Mouse (Mus musculus) brain, embryonic 14.5 days (tissue): ENCODE results near the gene Lrrc32.

ENCODE experiments used
- CTCF ChIP-seq: fragments of 200-500 bp; IDR thresholded peaks from 2 replicates; pipeline ENCODE4 v1.5.1; 2012; ENCODE audit warnings: inconsistent platforms, mild to moderate bottlenecking, moderate library complexity, borderline replicate concordance; ENCODE audit not compliant: insufficient read depth, insufficient read length; ENCODE audit errors: extremely low read depth
- POLR2A ChIP-seq: fragments of 200-500 bp; IDR thresholded peaks from 2 replicates; pipeline ENCODE4 v1.6.1; 2012; ENCODE audit warnings: mild to moderate bottlenecking, inconsistent platforms, borderline replicate concordance; ENCODE audit not compliant: poor library complexity, insufficient read depth, insufficient read length, severe bottlenecking; ENCODE audit errors: extremely low read depth

DNA sequence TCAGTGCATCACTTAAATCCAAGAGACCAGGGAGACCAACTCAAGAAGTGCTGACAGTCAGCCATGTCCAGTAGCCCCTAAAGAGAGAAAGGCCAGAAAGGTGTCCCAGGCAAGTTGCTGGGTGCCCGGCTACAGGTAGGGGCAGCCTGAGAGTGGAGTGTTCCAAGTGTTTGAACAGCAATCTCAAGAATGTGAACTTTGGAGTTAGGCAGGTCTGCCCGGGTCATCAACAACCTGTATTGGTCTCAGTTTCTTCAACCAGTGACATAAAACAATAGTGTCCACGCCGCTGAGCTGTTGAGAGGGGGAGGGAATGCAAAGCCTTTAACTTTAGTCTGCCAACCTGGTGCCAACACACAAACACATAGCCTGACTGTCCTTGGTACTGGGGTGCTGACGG is 52.5 kb downstream of the Lrrc32 start:
- TF ChIP-seq CTCF, result no peak
- TF ChIP-seq POLR2A, result no peak
